Mouse (Mus musculus) MEL (cell line): ENCODE measurements around the gene Nfe2. TPM values are rescaled to one million over a fixed set of nuclear protein-coding genes. Genes with fewer than 3 reads are reported as not detected.

Experiments used
- DNase-seq: peaks from one replicate; pipeline ENCODE4 v3.0.0; 2011; ENCODE audit warnings: low read depth, low spot score
- H3K27ac ChIP-seq: 2 replicates; pipeline ENCODE4 v1.5.1; 2012; ENCODE audit warnings: low read depth, mild to moderate bottlenecking, control low read depth, low read length, moderate library complexity; ENCODE audit not compliant: control insufficient read depth
- H3K27me3 ChIP-seq, 2 experiments: fragments of 150-350 bp in 1 of 2; sonication (generic) in 1 of 2; 2 replicates each; pipeline ENCODE4 v1.6.1; 2012; ENCODE audit warnings: low read length in 2 of 2, mild to moderate bottlenecking in 2 of 2, improper control_type of control experiment in 1 of 2, moderate library complexity in 1 of 2; ENCODE audit not compliant: insufficient read depth in 2 of 2, control insufficient read depth in 1 of 2
- H3K36me3 ChIP-seq, 2 experiments: 2 replicates each; pipeline ENCODE4 v1.6.1; 2012 to 2014; ENCODE audit warnings: low read length in 2 of 2, improper control_type of control experiment in 1 of 2, inconsistent platforms in 1 of 2, mild to moderate bottlenecking in 1 of 2; ENCODE audit not compliant: insufficient read depth in 2 of 2, control insufficient read depth in 1 of 2
- H3K4me1 ChIP-seq, 2 experiments: fragments of 150-350 bp in 1 of 2; sonication (generic) in 1 of 2; 2 replicates each; pipeline ENCODE4 v1.6.1; 2012; ENCODE audit warnings: low read length in 2 of 2, improper control_type of control experiment in 1 of 2, mild to moderate bottlenecking in 1 of 2; ENCODE audit not compliant: insufficient read depth in 2 of 2, control insufficient read depth in 1 of 2
- H3K4me3 ChIP-seq, 2 experiments: fragments of 150-350 bp in 1 of 2; sonication (generic) in 1 of 2; 2 replicates each; pipeline ENCODE4 v1.5.1; 2012; ENCODE audit warnings: low read depth in 2 of 2, low read length in 2 of 2, mild to moderate bottlenecking in 2 of 2, moderate library complexity in 2 of 2, control low read depth in 1 of 2, improper control_type of control experiment in 1 of 2; ENCODE audit not compliant: control insufficient read depth in 1 of 2, insufficient read depth in 1 of 2
- H3K79me2 ChIP-seq: 2 replicates; pipeline ENCODE4 v1.6.1; 2012; ENCODE audit warnings: mild to moderate bottlenecking, low read length, moderate library complexity; ENCODE audit not compliant: control insufficient read depth, poor library complexity, insufficient read depth
- H3K9ac ChIP-seq: 2 replicates; pipeline ENCODE4 v1.6.1; 2012; ENCODE audit warnings: low read depth, mild to moderate bottlenecking, control low read depth, low read length, moderate library complexity; ENCODE audit not compliant: control insufficient read depth, poor library complexity, severe bottlenecking
- H3K9me3 ChIP-seq: fragments of 150-350 bp; sonication (generic); replicated peaks from 2 replicates; pipeline ENCODE4 v1.6.1; 2012; ENCODE audit warnings: mild to moderate bottlenecking, low read length, improper control_type of control experiment, moderate library complexity; ENCODE audit not compliant: insufficient read depth
- BHLHE40 ChIP-seq: IDR thresholded peaks from 2 replicates; pipeline ENCODE4 v1.6.1; 2012; ENCODE audit warnings: low read depth, mild to moderate bottlenecking, inconsistent platforms, low read length, improper control_type of control experiment, borderline replicate concordance
- CHD1 ChIP-seq: IDR thresholded peaks from 2 replicates; pipeline ENCODE4 v1.6.1; 2012; ENCODE audit warnings: low read depth, mild to moderate bottlenecking, inconsistent platforms, low read length, improper control_type of control experiment
- CTCF ChIP-seq, 3 experiments: IDR thresholded peaks in 2 of 3; conservative IDR thresholded peaks in 1 of 3; 2 replicates each; pipeline ENCODE4 v1.5.1; 2011 to 2012; ENCODE audit warnings: low read length in 3 of 3, low read depth in 2 of 3, mild to moderate bottlenecking in 2 of 3, improper control_type of control experiment in 1 of 3, inconsistent platforms in 1 of 3, mixed read lengths in 1 of 3, moderate library complexity in 1 of 3; ENCODE audit not compliant: control insufficient read depth in 1 of 3, insufficient read depth in 1 of 3, poor library complexity in 1 of 3, severe bottlenecking in 1 of 3
- E2F4 ChIP-seq: IDR thresholded peaks from 2 replicates; pipeline ENCODE4 v1.6.1; 2011; ENCODE audit warnings: low read depth, low read length, improper control_type of control experiment, borderline replicate concordance
- EP300 ChIP-seq, 2 experiments: IDR thresholded peaks; 2 replicates each; pipeline ENCODE4 v1.6.1; 2011; ENCODE audit warnings: improper control_type of control experiment in 2 of 2, low read length in 2 of 2, low read depth in 1 of 2, mild to moderate bottlenecking in 1 of 2
- GATA1 ChIP-seq: IDR thresholded peaks from 2 replicates; pipeline ENCODE4 v1.6.1; 2011; ENCODE audit warnings: low read depth, low read length, improper control_type of control experiment
- HCFC1 ChIP-seq: IDR thresholded peaks from 2 replicates; pipeline ENCODE4 v1.6.1; 2012; ENCODE audit warnings: low read depth, mild to moderate bottlenecking, inconsistent platforms, low read length, improper control_type of control experiment, moderate library complexity
- KAT2A ChIP-seq: conservative IDR thresholded peaks from 2 replicates; pipeline ENCODE4 v1.6.1; 2012; ENCODE audit warnings: low read depth, low read length, improper control_type of control experiment, inconsistent platforms
- MAFK ChIP-seq: IDR thresholded peaks from 2 replicates; pipeline ENCODE4 v1.6.1; 2011; ENCODE audit warnings: low read depth, mild to moderate bottlenecking, low read length, improper control_type of control experiment, borderline replicate concordance
- MAX ChIP-seq: IDR thresholded peaks from 2 replicates; pipeline ENCODE4 v1.6.1; 2011; ENCODE audit warnings: low read length, improper control_type of control experiment
- MAZ ChIP-seq: IDR thresholded peaks from 2 replicates; pipeline ENCODE4 v1.6.1; 2012; ENCODE audit warnings: low read depth, mild to moderate bottlenecking, inconsistent platforms, low read length, improper control_type of control experiment
- MEF2A ChIP-seq: IDR thresholded peaks from 2 replicates; pipeline ENCODE4 v1.6.1; 2014; ENCODE audit warnings: low read depth, mild to moderate bottlenecking, inconsistent platforms, low read length, improper control_type of control experiment; ENCODE audit not compliant: poor library complexity, insufficient replicate concordance, severe bottlenecking; ENCODE audit errors: extremely low read depth
- MXI1 ChIP-seq: IDR thresholded peaks from 2 replicates; pipeline ENCODE4 v1.6.1; 2011; ENCODE audit warnings: mild to moderate bottlenecking, low read depth, low read length, improper control_type of control experiment
- MYC ChIP-seq: IDR thresholded peaks from 2 replicates; pipeline ENCODE4 v1.6.1; 2011; ENCODE audit warnings: low read depth, mild to moderate bottlenecking, low read length, improper control_type of control experiment, moderate library complexity
- NELFE ChIP-seq: IDR thresholded peaks from 2 replicates; pipeline ENCODE4 v1.6.1; 2011; ENCODE audit warnings: low read depth, low read length, improper control_type of control experiment
- NRF1 ChIP-seq: IDR thresholded peaks from 2 replicates; pipeline ENCODE4 v1.6.1; 2014; ENCODE audit warnings: low read depth, mild to moderate bottlenecking, inconsistent platforms, low read length, improper control_type of control experiment, moderate library complexity; ENCODE audit not compliant: poor library complexity, insufficient read depth, severe bottlenecking
- POLR2AphosphoS2 ChIP-seq: IDR thresholded peaks from 2 replicates; pipeline ENCODE4 v1.6.1; 2011; ENCODE audit warnings: low read length, improper control_type of control experiment
- SIN3A ChIP-seq: IDR thresholded peaks from 2 replicates; pipeline ENCODE4 v1.6.1; 2012; ENCODE audit warnings: low read length, improper control_type of control experiment, inconsistent platforms
- SMC3 ChIP-seq: IDR thresholded peaks from 2 replicates; pipeline ENCODE4 v1.6.1; 2011; ENCODE audit warnings: low read depth, low read length, improper control_type of control experiment
- TAL1 ChIP-seq: IDR thresholded peaks from 2 replicates; pipeline ENCODE4 v1.6.1; 2012; ENCODE audit warnings: mild to moderate bottlenecking, inconsistent platforms, low read length, moderate library complexity, mixed read lengths
- TBP ChIP-seq: IDR thresholded peaks from 2 replicates; pipeline ENCODE4 v1.8.0; 2011; ENCODE audit warnings: low read depth, low read length, improper control_type of control experiment
- TCF12 ChIP-seq: IDR thresholded peaks from 2 replicates; pipeline ENCODE4 v1.6.1; 2014; ENCODE audit warnings: low read depth, mild to moderate bottlenecking, inconsistent platforms, low read length, improper control_type of control experiment, moderate library complexity
- UBTF ChIP-seq: IDR thresholded peaks from 2 replicates; pipeline ENCODE4 v1.6.1; 2012; ENCODE audit warnings: low read depth, mild to moderate bottlenecking, inconsistent platforms, low read length, improper control_type of control experiment, moderate library complexity, borderline replicate concordance; ENCODE audit not compliant: insufficient read depth
- USF1 ChIP-seq: IDR thresholded peaks from 2 replicates; pipeline ENCODE4 v1.6.1; 2014; ENCODE audit warnings: low read depth, mild to moderate bottlenecking, inconsistent platforms, low read length, improper control_type of control experiment, moderate library complexity
- USF2 ChIP-seq, 2 experiments: IDR thresholded peaks; 2 replicates each; pipeline ENCODE4 v1.6.1; 2011 to 2012; ENCODE audit warnings: improper control_type of control experiment in 2 of 2, low read length in 2 of 2, borderline replicate concordance in 1 of 2, inconsistent platforms in 1 of 2, low read depth in 1 of 2, mild to moderate bottlenecking in 1 of 2; ENCODE audit not compliant: insufficient read depth in 1 of 2
- ZC3H11A ChIP-seq: IDR thresholded peaks from 2 replicates; pipeline ENCODE4 v1.6.1; 2012; ENCODE audit warnings: low read depth, mild to moderate bottlenecking, inconsistent platforms, low read length, improper control_type of control experiment
- ZMIZ1 ChIP-seq: IDR thresholded peaks from 2 replicates; pipeline ENCODE4 v1.6.1; 2012; ENCODE audit warnings: low read depth, mild to moderate bottlenecking, inconsistent platforms, low read length, improper control_type of control experiment, moderate library complexity
- polyA plus RNA-seq, 2 experiments: library from polyadenylated mRNA; stranded (reverse) in 1 of 2; unstranded in 1 of 2; fragments of >175 nt in 1 of 2; fragments of >200 nt in 1 of 2; gene quantifications; 2 replicates each; pipeline versions ENCODE4 v1.2.1 to v1.2.4; 2012; ENCODE audit warnings: low replicate concordance in 2 of 2, low read depth in 1 of 2; ENCODE audit not compliant: insufficient read length in 2 of 2, insufficient read depth in 1 of 2, missing spikeins in 1 of 2
- total RNA-seq: library from RNA; depleted of rRNA; stranded (reverse); fragments of 300-350 nt; gene quantifications from 2 replicates; pipeline ENCODE4 v1.2.3, GENCODE M21; 2012

Nfe2 gene
- total and polyA plus RNA-seq, 3 experiments, result 74.6 to 103 TPM; not detected in 1

DNA sequence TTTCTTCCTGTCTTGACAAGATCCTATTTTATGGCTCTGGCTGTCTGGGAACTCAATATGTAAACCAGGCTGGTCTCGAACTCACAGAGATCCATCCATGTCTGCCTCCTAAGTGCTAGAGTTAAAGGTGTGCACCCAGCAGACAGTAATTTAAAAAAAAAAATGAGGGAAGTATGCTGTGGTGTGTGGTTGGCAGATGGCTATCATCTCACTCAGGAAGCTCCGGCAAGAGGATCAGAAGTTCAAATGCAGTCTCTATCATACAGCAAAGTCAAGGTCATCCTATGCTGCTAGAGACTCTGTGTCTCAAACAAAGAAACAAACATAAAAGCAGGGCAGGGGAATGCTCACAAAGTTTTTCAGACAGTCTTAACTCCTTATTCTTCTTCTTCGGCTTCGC lies 10.7 kb upstream of the Nfe2 start (continued):
- TF ChIP-seq SIN3A, result no peak
- TF ChIP-seq CTCF (IDR thresholded peaks at IDR 0.05 in 2 of 3, conservative IDR thresholded peaks at IDR 0.05 in 1 of 3; ENCODE audit: control insufficient read depth in 1 of 3, insufficient read depth in 1 of 3, low read depth in 2 of 3, low read length in 3 of 3, poor library complexity in 1 of 3, severe bottlenecking in 1 of 3), result no peak
- TF ChIP-seq, all 39 proteins: peak for 10

DNA sequence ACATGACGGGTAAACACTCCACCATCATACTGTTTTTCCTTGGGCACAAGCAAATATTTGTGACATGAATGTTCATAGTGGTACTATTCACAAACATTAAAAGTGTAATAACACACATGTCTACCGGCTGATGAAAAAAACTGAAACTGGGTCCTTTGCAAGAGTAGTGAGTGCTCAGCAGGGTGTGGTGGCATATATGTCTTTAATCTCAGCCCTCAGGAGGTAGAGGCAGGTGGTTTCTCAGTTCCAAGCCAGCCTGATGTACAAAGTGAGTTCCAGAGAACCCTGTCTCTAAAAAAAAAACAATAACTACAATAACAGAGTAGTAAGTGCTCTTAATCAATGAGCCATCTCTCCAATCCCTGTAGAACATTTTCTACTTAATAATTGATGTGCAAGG lies 6.6 kb upstream of the Nfe2 start:
- H3K9me3 ChIP-seq, result no peaks in the 10 kb centered on the region
- DNase-seq, result no peak
- peaks cover 0 to 13% of the 10 kb centered on the region in 2 experiments; a peak in 2 of 4 replicates for H3K36me3 ChIP-seq
- H3K4me3 ChIP-seq, result no peak overlapping the region
- no peaks in the 10 kb centered on the region for H3K27me3 ChIP-seq
- no peak overlapping the region; the same call in 1 of the 2 replicates for H3K27ac ChIP-seq
- TF ChIP-seq SIN3A, result no peak
- TF ChIP-seq E2F4, result no peak
- TF ChIP-seq MXI1, result no peak
- no peak for TF ChIP-seq MAZ
- no peak for TF ChIP-seq NRF1
- no peak for TF ChIP-seq SMC3
- no peak for TF ChIP-seq USF2 (IDR thresholded peaks at IDR 0.05; ENCODE audit: borderline replicate concordance in 1 of 2, insufficient read depth in 1 of 2, low read depth in 1 of 2, low read length in 2 of 2)
- TF ChIP-seq KAT2A, result no peak
- peaks cover 7 to 20% of the 10 kb centered on the region in 2 experiments for H3K4me1 ChIP-seq
- no peak overlapping the region for H3K9ac ChIP-seq
- no peaks in the 10 kb centered on the region for H3K79me2 ChIP-seq

DNA sequence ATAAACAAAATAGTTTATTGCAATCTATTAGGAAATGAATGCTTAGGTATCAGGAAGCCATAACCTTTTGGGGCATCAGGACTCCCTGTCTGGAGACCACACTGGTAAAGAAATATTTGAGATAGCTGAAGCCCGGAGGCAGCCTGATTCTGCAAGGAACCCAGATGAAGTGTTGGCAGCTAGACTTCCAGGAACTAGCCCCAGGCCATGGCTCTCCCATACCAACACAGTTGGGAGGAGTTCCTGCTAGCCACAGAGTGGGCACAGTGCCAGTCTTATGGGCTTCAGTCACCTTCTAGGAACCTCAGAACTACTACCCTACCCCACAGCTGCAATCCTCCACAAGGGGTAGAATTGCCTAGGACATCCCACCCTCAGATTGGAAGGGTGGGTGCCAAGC lies 1.8 kb upstream of the Nfe2 start:
- Histone ChIP-seq H3K27me3 (no peaks in the 10 kb centered on the region), H3K9ac (peak overlapping the region; percentile 56), H3K9me3 (no peaks in the 10 kb centered on the region), H3K36me3 (peaks cover 0 to 28% of the 10 kb centered on the region in 2 experiments; a peak in 2 of 4 replicates), H3K4me1 (peaks cover 9 to 16% of the 10 kb centered on the region in 2 experiments), H3K4me3 (peak overlapping the region in 1 of 2 experiments; percentile 38; a peak in 2 of 4 replicates), H3K79me2 (peaks cover 13% of the 10 kb centered on the region), H3K27ac (peak overlapping the region; percentile 94)
- DNase-seq, result peak; percentile 83
- TF ChIP-seq MAFK (no peak), USF1 (no peak), HCFC1 (no peak), MXI1 (no peak), SIN3A (0 out of 2 replicates have a peak, but pooled peaks have one; percentile 16), SMC3 (no peak), MEF2A (no peak), ZMIZ1 (0 out of 2 replicates have a peak, but pooled peaks have one; percentile 38), GATA1 (no peak), CHD1 (no peak), NELFE (no peak), CTCF (IDR thresholded peaks at IDR 0.05 in 2 of 3, conservative IDR thresholded peaks at IDR 0.05 in 1 of 3; ENCODE audit: control insufficient read depth in 1 of 3, insufficient read depth in 1 of 3, low read depth in 2 of 3, low read length in 3 of 3, poor library complexity in 1 of 3, severe bottlenecking in 1 of 3) (no peak), MYC (no peak), TCF12 (peak; percentile 20; the same call in 1 of the 2 replicates), NRF1 (no peak), POLR2AphosphoS2 (no peak), UBTF (no peak), TBP (peak; percentile 54; the same call in 1 of the 2 replicates), MAX (no peak), BHLHE40 (no peak), ZC3H11A (no peak), TAL1 (no peak), EP300 (IDR thresholded peaks at IDR 0.05; ENCODE audit: low read depth in 1 of 2, low read length in 2 of 2) (peak in 1 of 2 experiments; percentile 51; a peak in 1 of 4 replicates)
